Mouse (Mus musculus): ENCODE results near the gene Pcx.

- no peak for TF ChIP-seq CTCF (IDR thresholded peaks at IDR 0.05; ENCODE audit: control insufficient read depth, insufficient read depth, insufficient read length)
- TF ChIP-seq USF1 (IDR thresholded peaks at IDR 0.05; ENCODE audit: low read depth) = no peak
Measured at GRCm38 (mm10) chr19:4474739-4475138, 35.5 kb upstream of the Pcx start.
